Mouse (Mus musculus): ENCODE results near the gene Ccdc107. TPM values are rescaled to one million over a fixed set of nuclear protein-coding genes. Genes with fewer than 3 reads are reported as not detected.

Gene Ccdc107
- 10.5 and 12.4 TPM in 2 replicates for polyA plus RNA-seq (2012)

- H3K36me3 ChIP-seq (ENCODE audit: control insufficient read depth), result peaks cover 32% of the 10 kb centered on the region
- peaks cover 76% of the 10 kb centered on the region for H3K4me1 ChIP-seq (ENCODE audit: control insufficient read depth)
- H3K27me3 ChIP-seq (ENCODE audit: control insufficient read depth), result no peaks in the 10 kb centered on the region
- TF ChIP-seq TAL1 (IDR thresholded peaks at IDR 0.05; ENCODE audit: low read length) (no peak), GATA1 (IDR thresholded peaks at IDR 0.05; ENCODE audit: low read length) (no peak)
- H3K4me3 ChIP-seq (replicated peaks), result peak within 1 kb of the TSS; percentile 81
- no peaks in the 10 kb centered on the region for H3K9me3 ChIP-seq (ENCODE audit: control insufficient read depth, low read length)
These were observed at the start of gene Ccdc107 for GRCm38 (mm10) chr4:43492821-43493185. Gene Ccdc107, plus strand, starts transcription at chr4:43492900.

DNA sequence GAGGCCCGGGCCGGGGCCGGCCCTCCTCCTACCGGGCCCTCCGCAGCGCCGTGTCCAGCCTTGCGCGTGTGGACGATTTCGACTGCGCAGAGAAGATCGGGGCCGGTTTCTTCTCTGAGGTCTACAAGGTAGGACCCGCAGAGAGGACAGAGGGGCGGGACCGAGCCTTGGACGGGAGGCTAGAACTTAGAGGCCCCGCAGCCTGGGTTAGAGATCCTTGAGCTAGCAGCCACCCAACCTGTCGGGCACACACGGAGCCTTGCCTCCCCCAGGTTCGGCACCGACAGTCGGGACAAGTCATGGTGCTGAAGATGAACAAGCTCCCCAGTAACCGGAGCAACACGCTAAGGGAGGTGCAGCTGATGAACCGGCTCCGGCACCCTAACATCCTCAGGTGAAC is 49.2 kb upstream of the Ccdc107 start:
- TF ChIP-seq TAL1 (IDR thresholded peaks at IDR 0.05; ENCODE audit: low read length) (no peak), GATA1 (IDR thresholded peaks at IDR 0.05; ENCODE audit: low read length) (no peak)
- Histone ChIP-seq H3K4me1 (ENCODE audit: control insufficient read depth) (peaks cover 19% of the 10 kb centered on the region), H3K9me3 (ENCODE audit: control insufficient read depth, low read length) (no peaks in the 10 kb centered on the region), H3K36me3 (ENCODE audit: control insufficient read depth) (peaks cover 18% of the 10 kb centered on the region), H3K27me3 (ENCODE audit: control insufficient read depth) (peaks cover 9% of the 10 kb centered on the region), H3K4me3 (replicated peaks) (peak overlapping the region; percentile 84)

GRCm38 (mm10) chr4:43447251-43447650 is 45.4 kb upstream of the Ccdc107 start:
- Histone ChIP-seq H3K9me3 (ENCODE audit: control insufficient read depth, low read length) (no peaks in the 10 kb centered on the region), H3K4me3 (replicated peaks) (no peak overlapping the region), H3K36me3 (ENCODE audit: control insufficient read depth) (peaks cover 18% of the 10 kb centered on the region), H3K4me1 (ENCODE audit: control insufficient read depth) (peaks cover 16% of the 10 kb centered on the region), H3K27me3 (ENCODE audit: control insufficient read depth) (peaks cover 20% of the 10 kb centered on the region)
- TF ChIP-seq GATA1 (IDR thresholded peaks at IDR 0.05; ENCODE audit: low read length), result no peak
- no peak for TF ChIP-seq TAL1 (IDR thresholded peaks at IDR 0.05; ENCODE audit: low read length)

DNA sequence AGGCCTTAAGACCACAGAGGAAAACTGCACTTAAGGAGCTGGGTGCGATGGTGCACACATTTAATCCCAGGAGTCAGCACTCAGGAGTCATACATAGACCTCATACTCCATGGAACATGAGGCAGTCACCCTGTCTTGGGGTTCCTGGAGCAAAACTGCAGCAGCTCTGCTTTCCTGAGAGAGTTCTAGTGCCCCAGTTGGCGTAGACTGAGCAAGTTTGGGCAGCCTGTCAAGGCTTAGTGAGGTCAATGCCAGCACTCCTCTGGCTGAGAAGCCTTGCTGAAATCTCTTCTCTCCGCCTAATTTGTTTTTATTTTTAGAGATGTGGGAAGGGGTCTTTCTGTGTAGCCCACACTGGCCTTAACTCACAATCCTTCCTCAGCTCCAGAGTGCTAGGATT is 44.1 kb upstream of the Ccdc107 start:
- TF ChIP-seq TAL1 (IDR thresholded peaks at IDR 0.05; ENCODE audit: low read length) (no peak), GATA1 (IDR thresholded peaks at IDR 0.05; ENCODE audit: low read length) (no peak)
- Histone ChIP-seq H3K27me3 (ENCODE audit: control insufficient read depth) (peaks cover 29% of the 10 kb centered on the region), H3K36me3 (ENCODE audit: control insufficient read depth) (peaks cover 18% of the 10 kb centered on the region)

GRCm38 (mm10) chr4:43452315-43452714 is 40.4 kb upstream of the Ccdc107 start:
- TF ChIP-seq TAL1 (IDR thresholded peaks at IDR 0.05; ENCODE audit: low read length), result no peak
- TF ChIP-seq GATA1 (IDR thresholded peaks at IDR 0.05; ENCODE audit: low read length), result no peak
- Histone ChIP-seq H3K27me3 (ENCODE audit: control insufficient read depth) (peaks cover 46% of the 10 kb centered on the region), H3K4me3 (replicated peaks) (no peak overlapping the region), H3K4me1 (ENCODE audit: control insufficient read depth) (no peaks in the 10 kb centered on the region), H3K36me3 (ENCODE audit: control insufficient read depth) (peaks cover 2% of the 10 kb centered on the region), H3K9me3 (ENCODE audit: control insufficient read depth, low read length) (no peaks in the 10 kb centered on the region)

More for the DNA sequence above, 44.1 kb upstream of the Ccdc107 start:
- H3K4me1 ChIP-seq (ENCODE audit: control insufficient read depth), result peaks cover 5% of the 10 kb centered on the region
- H3K9me3 ChIP-seq (ENCODE audit: control insufficient read depth, low read length), result no peaks in the 10 kb centered on the region
- H3K4me3 ChIP-seq (replicated peaks), result no peak overlapping the region

GRCm38 (mm10) chr4:43453413-43453812 is 39.3 kb upstream of the Ccdc107 start:
- H3K9me3 ChIP-seq (ENCODE audit: control insufficient read depth, low read length), result no peaks in the 10 kb centered on the region
- peaks cover 48% of the 10 kb centered on the region for H3K27me3 ChIP-seq (ENCODE audit: control insufficient read depth)
- no peaks in the 10 kb centered on the region for H3K36me3 ChIP-seq (ENCODE audit: control insufficient read depth)
- no peak overlapping the region for H3K4me3 ChIP-seq (replicated peaks)
- H3K4me1 ChIP-seq (ENCODE audit: control insufficient read depth), result no peaks in the 10 kb centered on the region
- TF ChIP-seq TAL1 (IDR thresholded peaks at IDR 0.05; ENCODE audit: low read length), result no peak
- TF ChIP-seq GATA1 (IDR thresholded peaks at IDR 0.05; ENCODE audit: low read length), result no peak

GRCm38 (mm10) chr4:43454041-43454836 is 38.5 kb upstream of the Ccdc107 start, which contains the start of gene Cd72:
Gene Cd72, minus strand, starts transcription at chr4:43454628.
- Histone ChIP-seq H3K9me3 (ENCODE audit: control insufficient read depth, low read length) (no peaks in the 10 kb centered on the region), H3K4me3 (replicated peaks) (no peak within 1 kb of the TSS), H3K36me3 (ENCODE audit: control insufficient read depth) (no peaks in the 10 kb centered on the region), H3K27me3 (ENCODE audit: control insufficient read depth) (peaks cover 48% of the 10 kb centered on the region), H3K4me1 (ENCODE audit: control insufficient read depth) (no peaks in the 10 kb centered on the region)
- TF ChIP-seq TAL1 (IDR thresholded peaks at IDR 0.05; ENCODE audit: low read length), result no peak
- TF ChIP-seq GATA1 (IDR thresholded peaks at IDR 0.05; ENCODE audit: low read length), result no peak

- H3K4me1 ChIP-seq (ENCODE audit: control insufficient read depth), result no peaks in the 10 kb centered on the region
- H3K36me3 ChIP-seq (ENCODE audit: control insufficient read depth), result no peaks in the 10 kb centered on the region
- H3K27me3 ChIP-seq (ENCODE audit: control insufficient read depth), result peaks cover 43% of the 10 kb centered on the region
- TF ChIP-seq GATA1 (IDR thresholded peaks at IDR 0.05; ENCODE audit: low read length), result no peak
- no peak for TF ChIP-seq TAL1 (IDR thresholded peaks at IDR 0.05; ENCODE audit: low read length)
- H3K4me3 ChIP-seq (replicated peaks), result no peak overlapping the region
- H3K9me3 ChIP-seq (ENCODE audit: control insufficient read depth, low read length), result no peaks in the 10 kb centered on the region
These were observed 36.2 kb upstream of the Ccdc107 start for GRCm38 (mm10) chr4:43456470-43456869.

DNA sequence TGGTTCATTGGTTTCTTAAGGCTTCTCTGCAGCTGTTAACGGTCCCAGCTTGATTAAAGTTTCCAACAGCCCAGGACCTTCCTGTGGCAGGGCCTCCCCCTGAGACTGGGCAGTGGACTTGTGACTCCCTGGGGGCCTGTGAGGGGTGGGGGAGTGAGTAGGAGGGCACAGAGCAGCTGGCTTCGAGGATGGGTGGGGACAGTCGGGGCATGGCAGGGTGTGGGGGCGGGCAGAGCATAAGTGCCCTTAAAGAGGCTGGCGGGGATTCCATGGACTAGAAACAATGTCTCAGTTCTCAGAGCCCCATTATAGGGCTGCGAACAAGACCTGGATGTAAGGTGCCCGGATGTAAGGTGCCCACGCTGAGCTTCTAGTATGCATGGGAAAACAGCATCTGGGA is 35.6 kb upstream of the Ccdc107 start:
- no peak overlapping the region for H3K4me3 ChIP-seq (replicated peaks)
- TF ChIP-seq TAL1 (IDR thresholded peaks at IDR 0.05; ENCODE audit: low read length) (no peak), GATA1 (IDR thresholded peaks at IDR 0.05; ENCODE audit: low read length) (no peak)
- H3K9me3 ChIP-seq (ENCODE audit: control insufficient read depth, low read length), result no peaks in the 10 kb centered on the region
- peaks cover 38% of the 10 kb centered on the region for H3K27me3 ChIP-seq (ENCODE audit: control insufficient read depth)
- no peaks in the 10 kb centered on the region for H3K36me3 ChIP-seq (ENCODE audit: control insufficient read depth)
- no peaks in the 10 kb centered on the region for H3K4me1 ChIP-seq (ENCODE audit: control insufficient read depth)
